In the genomic region with DNA sequence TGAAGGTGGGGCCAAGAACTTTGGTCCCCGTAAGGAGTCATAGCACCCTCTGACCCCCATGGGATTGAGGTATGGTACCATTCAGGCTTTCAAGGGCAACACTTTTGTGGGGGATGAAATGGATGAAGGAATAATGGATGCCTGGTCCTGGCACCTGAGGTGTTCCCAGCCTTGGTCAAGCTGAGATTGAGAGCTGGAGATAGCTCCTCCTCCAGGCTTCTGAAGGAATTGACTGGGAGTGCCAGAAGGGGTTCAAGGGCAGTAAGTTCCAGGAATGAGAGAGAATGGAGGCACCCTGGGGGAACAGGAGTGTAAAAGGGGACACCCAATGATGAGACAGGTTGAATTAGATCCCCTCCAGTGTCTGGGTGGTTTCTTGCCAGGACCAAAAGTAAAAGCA, we compare ENCODE assay signal across 13 mouse cellular contexts. TPM values are rescaled to one million over a fixed set of nuclear protein-coding genes. Genes with fewer than 3 reads are reported as not detected.
DNase-seq lines count a peak whose midpoint lies in the region; ATAC-seq and TF ChIP-seq lines count a peak whose summit lies in the region.
"Had no signal": no experiment of that assay in that cellular context is flagged by ENCODE, and none has a peak within 500 bp of the region (broad histone marks: within the 10 kb centered on the region; RNA-seq: fewer than 3 reads in every experiment).

No protein-coding gene starts in this region.

- H3K36me3 ChIP-seq in kidney, postnatal 0 days (ENCODE audit: insufficient read depth, low read length) = no peaks in the 10 kb centered on the region
- H3K36me3 ChIP-seq in E14TG2a.4 (ENCODE audit: insufficient read depth, low read length) (no peaks in the 10 kb centered on the region), ES-E14 (ENCODE audit: control insufficient read depth, insufficient read depth, low read length, poor library complexity, severe bottlenecking) (no peaks in the 10 kb centered on the region)
- H3K36me3 ChIP-seq: midbrain, embryonic 12.5 days had no signal

- H3K27me3 ChIP-seq in kidney, postnatal 0 days (ENCODE audit: insufficient read depth, low read length) = peaks cover 38% of the 10 kb centered on the region; the same call in 1 of the 2 replicates
- peaks cover 69% of the 10 kb centered on the region for H3K27me3 ChIP-seq in E14TG2a.4 (ENCODE audit: insufficient read depth, low read length)

- DNase-seq in kidney, postnatal 0 days (ENCODE audit: low spot score) = peak; percentile 22
- no peak for DNase-seq in kidney, adult 8-10 months
- no peak for DNase-seq in ES-E14 (ENCODE audit: low read depth, low spot score)
- DNase-seq in induced T-regulatory cell, adult 2 months (ENCODE audit: low read depth) = peak; percentile 5
- no peak for DNase-seq in thymus, postnatal 0 days (ENCODE audit: low spot score)
- DNase-seq in urinary bladder, postnatal 4 days (ENCODE audit: low spot score in 2 of 2) = no peak
- DNase-seq in Muller cell, postnatal 12 days (ENCODE audit: inconsistent ontology term) = no peak
- DNase-seq: heart, postnatal 14 days; left cerebral cortex, postnatal 4 days; lung, adult 2 months had no signal

- in situ Hi-C loops in ES-E14 (cut with MboI; ENCODE audit: low sequenced_read_pairs in 2 of 2, unreplicated experiment in 2 of 2) = no loop called here

- no peak overlapping the region for H3K4me2 ChIP-seq in kidney, postnatal 0 days (ENCODE audit: low read length)

- no peak overlapping the region for H3K27ac ChIP-seq in kidney, postnatal 0 days
- no peak overlapping the region for H3K27ac ChIP-seq in ES-E14 (ENCODE audit: insufficient read depth, low read depth, low read length, poor library complexity, severe bottlenecking)

- no peak overlapping the region for H3K4me3 ChIP-seq in kidney, postnatal 0 days (replicated peaks; ENCODE audit: low read depth, low read length)
- H3K4me3 ChIP-seq in E14TG2a.4 (replicated peaks; ENCODE audit: low read length) (no peak overlapping the region), ES-E14 (ENCODE audit: insufficient read depth in 1 of 2, low read depth in 1 of 2, low read length in 2 of 2, poor library complexity in 1 of 2, severe bottlenecking in 1 of 2) (no peak overlapping the region)
- H3K4me3 ChIP-seq: midbrain, embryonic 12.5 days had no signal

- peak; percentile 45 for TF ChIP-seq CTCF in kidney, postnatal 0 days (IDR thresholded peaks at IDR 0.05; ENCODE audit: low read depth)
- peak; percentile 38 for TF ChIP-seq CTCF in E14TG2a.4 (conservative IDR thresholded peaks at IDR 0.05; ENCODE audit: low read length)

- 68% methylated on average over 1 of the region's 1 CpGs for WGBS in kidney, postnatal 0 days

- no peak for ATAC-seq in kidney, postnatal 0 days (replicated peaks; ENCODE audit: low FRiP score, low read depth)

- H3K4me1 ChIP-seq in kidney, postnatal 0 days (replicated peaks; ENCODE audit: insufficient read depth, low read length) = peaks cover 24% of the 10 kb centered on the region
- H3K4me1 ChIP-seq in E14TG2a.4 (replicated peaks; ENCODE audit: low read depth, low read length) (peaks cover 70% of the 10 kb centered on the region), ES-E14 (ENCODE audit: control insufficient read depth in 2 of 2, insufficient read depth in 2 of 2, low read length in 2 of 2, poor library complexity in 1 of 2) (peaks cover 0 to 8% of the 10 kb centered on the region in 2 experiments; a peak in 2 of 4 replicates)

- H3K9me3 ChIP-seq in kidney, postnatal 0 days (replicated peaks; ENCODE audit: low read length) = no peaks in the 10 kb centered on the region
- H3K9me3 ChIP-seq in E14TG2a.4 (ENCODE audit: low read length) = no peaks in the 10 kb centered on the region
- no peaks in the 10 kb centered on the region for H3K9me3 ChIP-seq in ES-E14 (ENCODE audit: control insufficient read depth, insufficient read depth, low read depth, low read length)
- H3K9me3 ChIP-seq: midbrain, embryonic 12.5 days had no signal

- H3K9ac ChIP-seq in kidney, postnatal 0 days (ENCODE audit: low read depth, low read length) = no peak overlapping the region
- no peak overlapping the region for H3K9ac ChIP-seq in ES-E14 (ENCODE audit: insufficient read depth, low read depth, low read length, poor library complexity, severe bottlenecking)
- H3K9ac ChIP-seq: midbrain, embryonic 12.5 days had no signal

TF ChIP-seq in ES-E14, 5 proteins besides CTCF, POLR2A, EP300 and RAD21:
- no peak for TF ChIP-seq MAFK (IDR thresholded peaks at IDR 0.05; ENCODE audit: insufficient read depth, low read depth, low read length)
- TF ChIP-seq HCFC1 (IDR thresholded peaks at IDR 0.05; ENCODE audit: borderline replicate concordance, insufficient read depth, low read length) = no peak
- 0 out of 2 replicates have a peak, but pooled peaks have one; percentile 40 for TF ChIP-seq ZNF384 (IDR thresholded peaks at IDR 0.05; ENCODE audit: low read depth, low read length)
- TF ChIP-seq ZC3H11A (IDR thresholded peaks at IDR 0.05; ENCODE audit: borderline replicate concordance, low read depth, low read length) = no peak
- no peak for TF ChIP-seq CHD2 (IDR thresholded peaks at IDR 0.05; ENCODE audit: low read depth, low read length)

RNA-seq across cellular contexts. Expression of a gene that starts 3.0 kb away (rescaled TPM):
- polyA plus RNA-seq in kidney, postnatal 0 days (2015; fragmentation: Nextera tagmentation; extraction: Ambion mirVana) = 0.11 TPM in 1 of 2 replicates, not detected in the other
- total RNA-seq in ES-E14 (2012; rRNA removed) = 0.98 and 1.2 TPM in 2 replicates
- polyA plus RNA-seq in thymus, postnatal 0 days (2015; fragmentation: Nextera tagmentation; extraction: Ambion mirVana) = not detected in 2 replicates
- total RNA-seq: granulocyte monocyte progenitor cell, adult 5-6 weeks had no signal

Comparison
In these comparisons a context has a peak if more than half of its experiments do, and no peak if none do; other contexts are left out.
1. DNase-seq: peak in kidney, postnatal 0 days (single experiment) and induced T-regulatory cell, adult 2 months (single experiment); none in kidney, adult 8-10 months (0 of 2), ES-E14 (single experiment), thymus, postnatal 0 days (single experiment), urinary bladder, postnatal 4 days (0 of 2) and Muller cell, postnatal 12 days (single experiment).